Mouse (Mus musculus): Measurements from ENCODE around the gene Akr1b3. TPM values are rescaled to one million over a fixed set of nuclear protein-coding genes. Genes with fewer than 3 reads are reported as not detected.

Gene Akr1b3
- total RNA-seq (2023): 121 TPM

DNA sequence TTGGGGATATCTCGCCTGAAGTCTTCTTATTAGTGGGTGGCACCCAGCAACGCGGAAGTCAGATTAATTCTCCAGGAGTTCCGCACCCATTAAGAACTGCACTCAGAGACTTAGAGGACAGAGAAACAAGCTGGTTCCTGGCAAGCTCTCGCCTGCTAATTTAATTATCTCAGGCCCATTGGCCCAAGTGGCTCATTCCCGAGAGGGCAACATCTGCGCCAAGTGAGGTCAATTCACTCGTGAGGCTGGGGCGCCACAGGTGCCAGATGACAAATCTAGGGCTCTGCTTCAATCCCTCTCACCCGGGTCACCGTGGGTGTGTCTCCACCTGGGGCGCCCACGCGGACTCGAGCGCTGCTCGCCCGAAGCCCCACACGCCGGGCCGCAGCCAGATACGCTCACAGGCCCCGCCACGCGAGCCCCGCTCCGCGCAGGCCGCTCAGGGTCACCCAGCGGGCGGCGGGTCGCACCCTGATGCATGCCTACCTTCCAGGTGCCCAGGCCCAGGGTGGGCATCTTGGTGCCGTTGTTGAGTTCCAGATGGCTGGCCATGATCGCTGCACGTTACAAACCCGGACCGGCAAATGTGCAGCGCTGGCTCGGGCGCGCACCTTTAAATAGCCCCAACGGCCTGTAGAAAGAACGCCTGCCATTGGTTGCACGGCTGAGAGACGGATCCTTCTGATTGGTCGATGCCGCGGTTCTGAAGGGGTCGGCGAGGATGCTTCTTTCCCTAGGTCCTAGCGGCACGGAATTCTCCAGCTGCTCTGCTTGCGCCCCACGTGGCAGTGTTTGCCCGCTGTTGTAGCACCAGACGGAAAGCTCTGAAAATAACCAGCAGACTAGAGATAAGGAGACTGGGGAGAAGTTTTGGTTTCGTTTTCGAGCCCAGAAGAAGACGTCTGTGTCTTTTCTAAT is at the start of gene Akr1b3:
Akr1b3 (minus strand) TSS at position 625 of the 918 bp plus-strand sequence.

GRCm38 (mm10) chr6:34353658-34354353 is 36.5 kb upstream of the Akr1b3 start, which contains the start of gene Akr1b8:
TSS of gene Akr1b8 (plus strand) at chr6:34354119.

Other genes with a start within 250 kb of the Akr1b3 start
- 19.4 TPM for gene Slc35b4, start 140.4 kb downstream of the Akr1b3 start, total RNA-seq (2023)
- gene Akr1b8, start 36.6 kb upstream of the Akr1b3 start, total RNA-seq (2023): not detected
- 22.0 TPM for gene Akr1b10, start 66.7 kb upstream of the Akr1b3 start, total RNA-seq (2023)
- not detected for gene Akr1b7, start 94.9 kb upstream of the Akr1b3 start, total RNA-seq (2023)
- gene Bpgm, start 158.7 kb upstream of the Akr1b3 start, total RNA-seq (2023): 58.4 TPM